Mouse (Mus musculus) left cerebral cortex, adult 11 months (tissue): Measurements from ENCODE around the gene Bmp6.
A peak's percentile ranks its signal among the peaks of the same experiment; 100 is the strongest.

Experiments
- DNase-seq: peaks from one replicate; pipeline ENCODE4 v3.0.0; 2022; ENCODE audit warnings: low spot score

Gene Bmp6

GRCm38 (mm10) chr13:38429671-38430070 lies 84.8 kb downstream of the Bmp6 start:
- no peak for DNase-seq

- no peak for DNase-seq
These were observed 85.2 kb downstream of the Bmp6 start for GRCm38 (mm10) chr13:38430075-38430474.

- no peak for DNase-seq
These were observed 89.9 kb downstream of the Bmp6 start for GRCm38 (mm10) chr13:38434831-38435230.

- DNase-seq: no peak
These were observed 93.0 kb downstream of the Bmp6 start for GRCm38 (mm10) chr13:38437930-38438329.

GRCm38 (mm10) chr13:38440240-38440639 lies 95.3 kb downstream of the Bmp6 start:
- DNase-seq: no peak

- DNase-seq: no peak
These were observed 103.7 kb downstream of the Bmp6 start for GRCm38 (mm10) chr13:38448516-38449015.

GRCm38 (mm10) chr13:38450051-38450971 lies 105.4 kb downstream of the Bmp6 start:
- DNase-seq: no peak

GRCm38 (mm10) chr13:38451446-38451845 lies 106.5 kb downstream of the Bmp6 start:
- no peak for DNase-seq

GRCm38 (mm10) chr13:38463410-38463809 lies 118.5 kb downstream of the Bmp6 start:
- no peak for DNase-seq

- no peak for DNase-seq
These were observed 126.0 kb downstream of the Bmp6 start for GRCm38 (mm10) chr13:38470882-38471281.

- no peak for DNase-seq
These were observed 127.7 kb downstream of the Bmp6 start for GRCm38 (mm10) chr13:38472636-38473035.

GRCm38 (mm10) chr13:38473497-38473896 lies 128.6 kb downstream of the Bmp6 start:
- DNase-seq: no peak

GRCm38 (mm10) chr13:38476936-38477335 lies 132.0 kb downstream of the Bmp6 start:
- no peak for DNase-seq

- no peak for DNase-seq
These were observed 136.1 kb downstream of the Bmp6 start for GRCm38 (mm10) chr13:38481021-38481420.

GRCm38 (mm10) chr13:38484701-38485100 lies 139.8 kb downstream of the Bmp6 start:
- no peak for DNase-seq

- no peak for DNase-seq
These were observed 141.9 kb downstream of the Bmp6 start for GRCm38 (mm10) chr13:38486767-38487166.

GRCm38 (mm10) chr13:38496715-38497114 lies 151.8 kb downstream of the Bmp6 start:
- DNase-seq: no peak

- DNase-seq: no peak
These were observed 156.4 kb downstream of the Bmp6 start for GRCm38 (mm10) chr13:38501314-38501713.

- no peak for DNase-seq
These were observed 158.4 kb downstream of the Bmp6 start for GRCm38 (mm10) chr13:38503137-38503849.

GRCm38 (mm10) chr13:38506320-38506719 lies 161.4 kb downstream of the Bmp6 start:
- peak; percentile 36 for DNase-seq

- no peak for DNase-seq
These were observed 162.0 kb downstream of the Bmp6 start for GRCm38 (mm10) chr13:38506936-38507335.

- DNase-seq: no peak
These were observed 164.9 kb downstream of the Bmp6 start for GRCm38 (mm10) chr13:38509681-38510341.
